Mouse (Mus musculus) frontal cortex, postnatal 10 days (tissue): ENCODE data around the gene Ckap2.
A peak's percentile ranks its signal among the peaks of the same experiment; 100 is the strongest.

ENCODE experiments used
- DNase-seq, 2 experiments: peaks; one replicate each; pipeline ENCODE4 v3.0.0; 2022; ENCODE audit warnings: low spot score in 2 of 2, mixed read lengths in 1 of 2

The Ckap2 gene

DNA sequence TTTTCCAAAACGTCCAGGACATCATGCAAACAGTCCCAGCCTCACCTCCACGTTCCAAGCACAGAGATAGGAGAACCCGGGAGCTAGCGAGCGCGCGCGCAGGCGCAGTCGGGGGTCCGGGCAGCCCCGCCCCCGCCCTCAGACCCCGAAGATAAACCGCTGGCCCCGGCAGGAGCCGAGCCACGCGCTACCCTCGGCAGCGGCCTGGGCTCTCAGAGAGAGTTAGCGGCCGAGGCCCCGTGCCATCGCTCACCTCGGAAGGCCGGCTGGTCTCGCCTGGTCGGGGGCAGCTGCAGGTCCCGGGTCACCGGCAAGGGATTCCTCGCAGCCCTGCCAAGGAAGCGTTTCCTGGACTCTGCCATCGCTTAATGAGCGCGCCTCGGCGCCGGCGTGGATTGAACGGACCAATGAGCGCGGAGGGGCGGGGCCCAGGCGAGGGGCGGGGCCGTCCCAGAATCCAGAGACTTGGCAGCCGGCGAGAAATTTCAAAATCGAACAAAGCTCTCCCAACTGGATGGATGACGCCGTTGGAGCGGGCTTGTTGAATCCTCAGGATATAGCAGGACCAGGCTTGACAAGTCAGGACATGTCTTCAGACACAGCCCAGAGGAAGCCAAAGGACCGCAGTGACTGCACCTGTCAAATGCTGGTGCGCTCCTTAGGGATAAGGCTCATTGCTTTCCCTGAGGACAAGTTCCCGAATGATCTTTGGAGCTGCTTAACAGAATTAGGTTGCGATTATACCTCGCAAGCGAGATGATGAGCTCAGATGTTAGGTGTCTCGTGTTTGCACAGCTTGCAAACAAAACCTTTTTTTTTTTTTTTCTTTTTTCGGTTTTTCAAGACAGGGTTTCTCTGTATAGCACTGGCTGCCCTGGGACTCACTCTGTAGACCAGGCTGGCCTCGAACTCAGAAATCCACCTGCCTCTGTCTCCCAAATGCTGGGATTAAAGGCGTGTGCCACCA is at the start of gene Ckap2:
Gene Ckap2 (minus strand): TSS at position 389 of the 967 bp plus-strand sequence.
- peak; percentile 81 to 86 for DNase-seq

DNA sequence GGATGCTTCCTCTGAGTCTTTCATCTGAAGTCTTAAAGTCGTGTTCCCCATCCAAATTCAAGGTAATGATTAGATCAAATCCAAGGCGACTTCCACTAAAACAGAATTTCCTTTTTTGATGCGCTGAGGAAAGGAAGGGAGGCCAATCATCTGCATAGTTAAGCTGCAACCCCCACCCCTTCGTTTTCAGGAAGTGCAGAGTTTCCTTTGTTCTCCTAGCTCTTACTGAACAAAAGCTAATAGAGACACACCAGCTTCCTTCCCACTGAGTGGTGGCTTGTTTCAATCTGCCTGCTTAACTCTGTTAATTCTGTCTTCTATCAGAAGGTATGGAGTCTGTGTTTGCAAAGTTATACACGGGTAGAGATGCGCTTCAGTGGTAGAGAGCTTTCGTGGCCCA is 43.0 kb upstream of the Ckap2 start:
- no peak for DNase-seq

DNA sequence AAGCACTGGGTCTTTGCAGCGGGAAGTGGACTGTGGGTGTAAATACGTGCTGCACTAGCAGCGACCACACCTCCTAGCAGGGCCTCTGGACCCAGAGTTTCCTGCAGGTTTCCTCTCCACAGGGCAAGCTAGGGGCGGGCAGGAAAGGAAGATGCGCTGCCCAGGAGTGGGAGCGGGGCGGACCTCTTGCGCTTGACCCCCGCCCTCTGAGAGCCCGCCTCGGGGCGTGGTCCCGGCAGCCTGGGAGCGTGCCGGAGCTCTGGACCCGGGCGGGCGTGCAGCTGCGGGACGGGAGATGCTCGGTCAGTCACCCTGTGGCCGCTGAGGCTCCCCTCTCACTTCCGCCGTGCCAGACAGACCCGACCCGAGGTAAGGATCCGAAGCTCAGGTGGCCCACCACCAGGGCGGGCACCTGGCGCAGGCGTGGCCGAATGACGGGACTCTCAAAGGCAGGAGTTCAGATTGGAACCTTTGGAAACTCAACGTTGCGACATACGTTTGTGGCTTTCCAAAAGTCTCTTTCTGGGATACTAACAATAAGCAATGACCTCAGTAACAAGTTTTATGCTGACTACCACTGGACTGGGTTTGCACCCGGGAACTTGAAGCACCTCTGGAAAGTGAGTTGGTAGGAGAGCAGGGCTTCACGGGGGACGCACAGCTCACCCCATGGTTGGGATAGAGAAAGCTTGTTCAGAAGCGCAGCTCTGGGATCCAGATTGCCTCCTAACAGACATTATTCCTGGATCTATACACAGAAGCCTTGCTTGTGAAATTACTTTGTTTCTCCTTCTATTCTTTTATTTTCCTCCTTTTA is 41.6 kb upstream of the Ckap2 start, which contains the start of gene Thsd1:
Gene Thsd1 (plus strand): TSS at position 253 of the 817 bp plus-strand sequence.
- peak in 1 of 2 experiments; percentile 21 for DNase-seq

DNA sequence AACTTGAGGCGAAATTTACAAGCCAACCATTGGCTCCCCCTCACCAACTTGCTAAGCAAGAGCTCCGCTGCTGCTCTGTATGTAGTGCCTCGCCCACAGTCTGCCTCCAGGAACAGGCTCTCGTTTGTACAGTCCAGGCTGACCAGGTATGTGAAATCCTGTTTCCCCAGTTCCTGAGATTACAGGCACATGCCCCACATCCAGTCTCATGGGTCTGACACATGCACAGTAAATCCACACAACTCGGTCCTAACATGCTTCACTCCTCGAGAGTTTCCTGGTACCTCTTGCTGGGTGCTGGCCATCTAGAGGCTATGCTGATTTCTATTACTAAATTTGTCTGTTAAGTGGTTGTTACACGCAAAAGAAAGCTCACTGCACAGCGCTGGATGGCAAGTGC is 40.7 kb upstream of the Ckap2 start:
- no peak for DNase-seq

DNA sequence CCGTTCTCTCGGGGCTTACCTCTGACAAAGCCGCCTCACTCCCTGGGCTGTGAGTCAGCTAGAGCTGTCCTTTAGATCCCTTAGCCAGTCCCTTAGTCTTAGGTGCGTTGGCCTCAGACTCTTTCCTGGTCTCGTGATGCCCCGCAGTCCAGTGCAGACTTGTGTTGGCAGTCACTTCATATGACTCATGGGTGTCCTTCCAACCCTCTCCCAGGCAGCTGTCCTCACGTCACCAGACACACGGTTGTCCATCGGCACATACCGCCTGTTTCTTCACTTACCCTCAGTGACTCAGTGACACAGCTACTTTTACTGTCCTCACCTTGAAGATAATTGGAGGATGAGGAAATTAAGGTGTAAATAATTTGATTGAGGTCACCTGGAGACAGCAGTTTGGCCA is 29.2 kb upstream of the Ckap2 start:
- DNase-seq, result no peak

DNA sequence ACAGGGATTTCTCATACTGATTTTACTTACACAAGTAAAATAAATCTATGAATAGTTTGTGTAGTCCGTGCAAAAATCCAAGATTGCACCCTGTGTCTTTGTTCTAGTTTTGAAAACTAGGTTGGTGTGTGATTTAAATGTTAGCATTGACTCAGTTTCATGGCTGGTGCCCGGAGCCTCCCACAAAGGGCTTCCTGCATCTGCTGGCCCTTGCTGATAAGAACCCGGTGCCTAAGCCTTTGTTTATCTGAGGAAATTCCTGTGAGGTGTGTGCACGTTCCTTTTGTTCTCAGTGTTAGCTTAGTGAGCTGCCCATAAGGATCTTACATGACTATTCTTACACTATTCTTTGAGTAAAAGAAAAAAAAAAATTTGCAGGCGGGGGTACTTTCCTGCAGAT is 23.4 kb upstream of the Ckap2 start:
- no peak for DNase-seq

DNA sequence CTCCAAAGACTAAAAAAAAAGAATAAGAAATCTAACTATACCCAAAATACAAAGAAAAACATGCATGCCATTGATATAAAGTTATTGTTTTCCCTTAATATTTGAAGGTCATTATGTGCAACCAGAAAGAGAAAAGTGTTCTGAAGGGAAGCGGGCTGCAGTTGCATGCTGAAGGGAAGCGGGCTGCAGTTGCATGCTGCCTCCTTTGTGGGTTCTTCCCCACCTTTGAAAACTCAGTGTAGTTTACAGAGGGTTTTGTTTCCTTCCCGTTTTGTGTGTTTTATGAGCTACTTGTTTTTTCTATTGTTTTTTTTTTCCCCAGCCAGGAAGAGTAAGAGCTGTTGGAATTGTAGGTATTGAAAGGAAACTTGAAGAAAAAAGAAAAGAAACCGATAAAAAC is 21.9 kb upstream of the Ckap2 start:
- no peak for DNase-seq

DNA sequence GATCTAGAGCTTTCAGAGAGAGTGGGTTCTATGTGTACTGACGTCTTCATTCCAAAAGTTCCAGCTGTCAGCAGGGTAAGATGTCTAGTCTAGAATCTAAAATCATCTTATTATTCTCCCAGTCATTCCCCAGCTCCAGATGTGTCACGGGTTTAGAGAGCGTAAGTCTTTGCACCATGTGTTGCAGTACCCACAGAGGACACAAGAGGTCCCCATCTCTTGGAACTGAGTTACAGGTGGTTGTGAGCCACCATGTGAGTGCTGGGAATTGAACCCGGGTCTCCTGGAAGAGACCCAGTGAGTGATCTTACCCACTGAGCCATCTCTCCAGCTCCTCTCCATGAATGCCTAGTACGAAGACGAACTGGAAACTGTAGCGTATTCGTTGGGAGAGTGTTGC is 13.9 kb upstream of the Ckap2 start:
- no peak for DNase-seq

DNA sequence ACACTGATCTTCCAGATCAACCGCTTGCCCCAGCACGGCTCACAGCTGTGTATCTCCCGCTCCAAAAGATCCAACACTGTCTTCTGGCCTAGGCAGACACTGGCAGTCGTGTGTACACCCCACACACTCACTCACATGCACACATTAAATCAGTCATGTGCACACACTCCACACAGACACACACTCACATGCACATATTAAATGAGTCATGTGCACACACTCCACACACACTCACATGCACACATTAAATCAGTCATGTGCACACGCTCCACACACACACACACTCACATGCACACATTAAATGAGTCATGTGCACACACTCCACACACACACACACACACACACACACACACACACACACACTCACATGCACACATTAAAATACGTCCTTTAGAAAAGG is 12.3 kb upstream of the Ckap2 start:
- no peak for DNase-seq

DNA sequence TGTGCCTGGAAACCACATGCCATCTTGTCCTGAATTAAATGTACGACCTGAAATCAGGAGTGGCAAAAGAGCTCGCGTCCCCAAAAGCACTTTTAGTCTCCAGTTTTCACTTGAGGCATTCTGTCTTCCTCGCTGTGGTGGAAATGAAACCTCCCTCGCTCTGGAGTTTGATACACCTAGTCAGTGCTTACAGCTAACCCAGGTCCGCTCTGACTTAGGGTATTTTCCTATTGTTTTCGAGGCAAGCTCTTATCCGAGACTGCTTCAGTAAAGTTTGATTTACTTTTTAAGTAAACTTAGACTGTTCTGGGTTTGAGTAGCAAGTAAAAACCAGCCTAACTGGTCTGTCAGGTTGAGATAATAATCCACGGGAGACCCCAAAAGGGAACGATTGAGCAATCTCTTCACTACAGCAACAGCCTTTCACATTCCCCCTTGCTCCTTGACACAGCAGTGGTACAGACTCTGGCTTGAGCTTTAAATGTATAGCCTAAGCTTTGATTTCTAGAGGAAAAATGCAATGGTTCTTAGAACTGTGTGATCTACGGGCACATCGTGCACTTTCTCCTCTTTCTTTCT is 7.9 kb upstream of the Ckap2 start:
- DNase-seq, result no peak

DNA sequence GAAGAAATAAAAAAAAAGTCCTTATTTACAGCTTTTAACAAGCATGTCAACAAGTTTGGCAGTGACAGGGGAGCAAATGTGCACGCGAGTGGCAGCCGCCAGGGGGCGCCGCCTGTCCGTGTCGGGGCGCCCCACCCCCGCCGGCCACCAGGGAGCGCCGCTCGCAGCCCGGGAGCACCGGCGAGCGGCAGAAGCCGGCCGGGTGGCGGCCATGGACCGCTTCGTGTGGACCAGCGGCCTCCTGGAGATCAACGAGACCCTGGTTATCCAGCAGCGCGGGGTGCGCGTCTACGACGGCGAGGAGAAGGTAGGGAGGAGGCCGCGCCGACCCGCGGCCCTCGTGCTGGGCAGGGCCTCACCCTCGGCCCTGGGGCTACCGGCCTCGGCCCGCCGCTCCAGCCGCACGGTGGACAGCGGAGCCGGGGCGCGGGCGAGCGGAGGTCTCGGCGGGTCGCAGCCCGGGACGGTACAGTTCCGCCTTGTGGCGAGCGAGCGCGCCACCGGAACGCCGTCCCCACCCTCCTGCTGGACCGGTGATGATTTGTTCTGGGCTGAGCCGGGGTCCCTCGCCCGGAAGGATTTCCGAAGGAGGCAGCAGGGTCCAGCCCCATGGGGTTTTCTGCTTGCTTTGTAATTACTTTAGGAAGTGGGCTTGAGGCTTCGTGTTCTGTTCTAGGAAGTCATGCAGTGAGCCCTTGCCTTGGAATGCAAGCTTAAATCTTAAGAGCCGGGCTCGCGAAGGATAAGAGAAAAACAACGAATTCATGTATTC is 7.2 kb upstream of the Ckap2 start, which contains the start of gene Vps36:
Gene Vps36 (plus strand): TSS at position 150 of the 772 bp plus-strand sequence.
- peak; percentile 72 to 88 for DNase-seq

DNA sequence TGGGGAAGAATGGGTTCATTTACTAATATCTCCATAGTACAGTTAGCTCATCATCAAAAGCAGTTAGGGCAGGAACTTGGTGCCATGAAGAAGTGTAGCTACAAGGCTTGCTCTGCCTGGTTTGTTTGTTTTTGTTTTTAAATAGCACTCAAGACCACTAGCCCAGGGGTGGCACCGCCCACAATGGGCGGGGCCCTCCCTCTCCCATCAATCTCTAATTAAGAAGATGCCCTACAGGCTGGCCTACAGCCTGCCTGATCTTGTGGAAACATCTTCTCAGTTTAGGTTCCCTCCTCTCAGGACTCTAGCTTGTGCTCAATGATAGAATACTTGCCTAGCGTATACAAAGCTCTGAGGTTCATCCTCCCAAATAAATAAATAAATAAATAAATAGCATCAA is 735 bp downstream of the Ckap2 start:
- no peak for DNase-seq

DNA sequence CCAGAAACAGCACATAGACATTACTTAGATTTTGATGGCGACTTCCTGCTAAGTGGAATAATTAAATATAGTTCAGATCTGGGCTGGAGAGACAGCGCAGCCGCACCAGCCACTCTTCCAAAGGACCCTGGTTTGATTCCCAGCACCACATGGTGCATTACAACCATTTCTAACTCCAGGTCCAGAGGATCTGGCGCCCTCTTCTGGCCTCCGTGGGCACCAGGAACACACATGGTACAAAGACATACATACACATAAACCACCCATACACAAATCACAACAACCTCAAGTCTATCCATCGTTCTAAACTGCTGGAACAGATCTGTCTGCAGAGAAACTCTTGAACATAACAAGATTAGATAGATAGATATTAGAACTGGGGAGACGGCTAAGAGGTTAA is 9.7 kb downstream of the Ckap2 start:
- no peak for DNase-seq

DNA sequence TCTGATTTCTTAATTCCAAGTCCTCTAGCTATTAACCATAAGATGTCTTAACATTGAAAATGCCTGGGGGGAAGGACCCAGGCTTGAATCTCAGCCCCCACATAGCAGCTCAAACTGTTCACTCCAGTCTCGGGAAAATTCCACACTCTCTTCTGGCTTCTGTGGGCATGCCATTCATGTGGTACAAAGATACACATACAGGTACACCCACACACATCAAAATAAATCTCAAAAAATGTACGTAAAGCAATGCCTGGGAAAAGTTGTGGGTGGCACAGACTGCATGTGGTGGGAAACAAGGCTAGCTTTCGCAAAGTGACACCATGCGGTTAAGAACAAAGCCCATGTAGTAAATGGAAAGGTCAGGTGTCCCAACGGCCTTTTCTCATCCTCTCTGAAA is 16.5 kb downstream of the Ckap2 start:
- DNase-seq, result no peak

DNA sequence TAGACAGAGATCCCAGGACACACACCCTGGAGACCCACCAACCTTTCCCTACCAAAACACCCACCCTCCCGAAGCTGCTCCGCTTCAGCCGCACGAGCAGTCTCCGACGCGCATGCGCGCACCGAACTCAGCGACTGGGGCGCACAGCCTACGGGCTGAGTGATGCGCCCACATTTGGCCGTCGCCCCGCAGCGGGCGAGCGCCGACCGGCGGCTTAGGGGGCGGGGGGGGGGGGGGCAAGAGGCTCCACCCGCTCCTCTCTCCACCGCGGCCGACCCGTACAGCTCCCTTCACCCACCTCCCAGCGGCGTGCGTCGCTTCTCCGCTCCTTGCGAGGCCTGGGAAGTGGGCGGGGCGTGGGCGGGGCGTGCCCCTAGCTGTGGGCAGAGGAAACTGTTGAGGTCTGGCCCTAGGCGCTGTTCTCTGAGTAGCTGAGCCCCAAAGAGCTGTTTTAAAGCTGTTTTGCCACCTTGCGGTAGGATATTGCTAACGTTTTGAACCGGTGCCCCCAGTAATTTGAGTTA is 19.5 kb downstream of the Ckap2 start, which contains the start of gene Nek3:
Gene Nek3 (minus strand): TSS at position 356 of the 524 bp plus-strand sequence.
- peak; percentile 70 to 79 for DNase-seq

DNA sequence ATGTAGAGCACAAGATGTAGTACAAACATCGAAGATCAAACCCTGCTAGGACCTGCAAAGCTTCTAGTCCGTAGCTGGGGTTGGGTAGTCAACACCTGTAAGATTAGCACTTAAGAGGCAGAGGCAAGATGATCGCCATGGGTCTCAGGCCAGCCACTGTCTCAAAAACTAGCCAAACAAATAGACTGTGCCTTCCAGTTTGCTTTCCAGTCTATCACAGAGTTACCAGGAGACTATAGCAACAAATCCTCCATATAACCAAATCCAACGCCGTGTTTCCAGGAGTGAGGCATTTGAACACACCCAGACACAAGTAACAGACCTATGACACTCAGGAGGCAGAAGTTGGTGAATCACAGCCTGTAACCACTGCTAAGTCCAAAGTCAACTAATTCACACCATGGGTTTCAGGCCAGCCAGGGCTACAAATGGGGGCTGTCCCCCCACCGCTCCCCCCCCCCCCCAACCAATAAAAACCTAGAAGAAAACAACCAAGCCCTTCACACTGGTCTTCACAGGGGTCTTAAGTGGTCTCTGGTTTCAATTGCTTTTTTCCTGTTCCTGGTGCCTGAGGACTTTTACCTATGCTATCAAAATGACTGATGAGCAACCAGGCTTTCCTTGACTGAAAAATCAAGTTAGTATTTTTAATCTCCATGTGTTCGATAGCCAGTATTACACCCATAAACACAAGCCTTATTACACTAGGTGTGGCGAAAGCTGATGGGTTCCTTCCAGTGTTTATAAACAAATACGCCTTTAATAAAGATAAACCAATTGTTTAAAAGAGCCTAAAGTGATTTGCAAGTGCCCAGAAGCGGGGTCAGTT is 20.2 kb downstream of the Ckap2 start:
- DNase-seq, result no peak

DNA sequence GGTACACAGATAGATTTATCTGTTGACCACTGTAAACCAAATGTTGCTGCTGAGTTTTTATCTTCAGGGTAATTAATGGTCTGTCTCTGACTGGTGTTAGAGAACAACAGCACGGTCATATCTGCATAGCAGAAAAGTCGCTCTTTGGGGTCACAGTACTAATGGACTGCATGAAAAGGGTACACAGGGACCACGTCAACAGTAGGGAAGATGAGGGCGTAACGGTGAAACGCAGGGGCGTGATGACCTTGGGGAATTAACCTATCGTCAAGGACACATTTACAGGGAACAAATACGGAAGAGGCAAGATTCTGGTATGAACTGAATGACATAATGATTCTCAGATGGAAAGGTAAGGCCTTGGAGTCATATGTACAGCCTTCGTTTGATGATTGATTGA is 21.2 kb downstream of the Ckap2 start:
- no peak for DNase-seq

DNA sequence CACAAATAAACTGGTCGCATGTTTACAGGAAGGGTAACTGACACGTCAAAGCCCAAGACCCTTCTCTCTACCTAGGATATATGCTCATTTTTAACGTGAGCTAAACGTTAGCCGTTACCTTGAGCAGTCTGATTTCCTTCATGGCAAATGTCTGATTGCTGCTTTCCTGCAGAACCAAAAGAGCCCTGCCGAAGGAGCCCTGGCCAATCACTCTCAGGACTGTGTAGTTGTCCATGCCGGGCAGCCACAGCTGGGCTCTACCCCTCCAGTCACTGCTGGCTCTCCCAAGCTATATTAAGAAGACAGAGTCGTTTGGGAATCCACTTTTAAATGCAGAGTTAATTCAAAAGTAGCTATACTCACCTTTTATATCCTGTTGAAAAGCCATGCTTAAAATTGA is 23.4 kb downstream of the Ckap2 start:
- DNase-seq, result no peak

DNA sequence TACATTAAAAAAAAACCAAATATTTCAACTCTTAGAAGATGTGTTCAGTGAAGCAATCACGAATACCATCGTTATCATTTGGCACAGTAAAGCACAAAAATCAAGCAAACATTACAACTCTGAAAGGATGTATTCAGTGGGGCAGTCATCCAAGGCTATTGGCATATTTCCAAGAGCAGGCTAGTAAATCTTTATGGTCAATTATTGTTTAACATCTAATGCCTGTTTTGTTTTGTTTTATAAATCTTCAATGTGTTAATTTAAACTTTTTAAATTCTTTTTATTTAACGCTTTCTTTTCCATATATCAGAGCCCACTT is 35.3 kb downstream of the Ckap2 start:
- DNase-seq, result no peak

DNA sequence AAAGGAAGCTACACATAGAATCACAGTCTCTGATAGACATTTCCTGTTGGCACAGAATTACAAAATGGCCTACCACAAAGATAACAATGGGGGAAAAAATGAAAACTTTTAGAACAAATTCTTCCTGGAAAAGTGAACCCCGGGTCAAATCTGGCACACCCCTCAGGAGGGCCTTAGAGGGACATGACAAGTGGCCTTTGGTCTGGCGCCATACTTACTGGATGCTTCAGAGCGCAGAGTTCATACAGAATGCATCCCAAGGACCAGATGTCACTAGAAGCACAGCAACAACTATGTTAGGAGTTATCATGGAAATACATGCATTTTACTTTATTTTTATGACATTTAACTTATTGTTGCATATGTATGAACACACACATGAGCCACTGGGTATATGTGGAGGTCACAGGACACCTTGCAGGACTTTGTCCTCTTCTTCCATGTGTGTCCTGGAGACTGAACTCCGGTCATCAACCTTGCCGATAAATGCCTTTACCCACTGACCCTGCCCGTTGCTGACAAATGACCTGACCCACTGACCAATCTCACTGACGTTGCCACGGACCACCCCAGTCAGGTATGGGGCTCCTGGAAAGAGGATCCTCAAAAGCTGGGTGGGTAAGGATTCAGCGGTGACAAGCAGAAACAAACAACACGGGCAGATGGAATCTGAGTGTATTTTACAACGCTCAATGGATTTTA is 35.8 kb downstream of the Ckap2 start:
- no peak for DNase-seq
